Mouse (Mus musculus) lung, adult 2 months (tissue): ENCODE results near the gene Zfp169. TPM values are rescaled to one million over a fixed set of nuclear protein-coding genes. Genes with fewer than 3 reads are reported as not detected.

Experiments
- DNase-seq: peaks from one replicate; pipeline ENCODE4 v3.0.0; 2022
- H3K4me1 ChIP-seq: fragments of 200-500 bp; 2 replicates; pipeline ENCODE4 v1.6.1; 2011; ENCODE audit warnings: low read length; ENCODE audit not compliant: control insufficient read depth, insufficient read depth
- H3K4me3 ChIP-seq: fragments of 200-500 bp; replicated peaks from 2 replicates; pipeline ENCODE3; 2011; ENCODE audit warnings: low read depth, mild to moderate bottlenecking, control low read depth, low read length; ENCODE audit errors: extremely low read depth
- CTCF ChIP-seq: fragments of 200-500 bp; IDR thresholded peaks from 2 replicates; pipeline ENCODE4 v1.5.1; 2011; ENCODE audit warnings: mild to moderate bottlenecking, low read length, control low read depth; ENCODE audit not compliant: insufficient read depth
- POLR2A ChIP-seq: fragments of 200-500 bp; IDR thresholded peaks from 2 replicates; pipeline ENCODE4 v1.6.1; 2011; ENCODE audit warnings: low read depth, mild to moderate bottlenecking, control low read depth, low read length, borderline replicate concordance; ENCODE audit errors: extremely low read depth
- WGBS: fragments of 180-500 bp; shearing (Covaris S2); methylation state at CpG from one replicate; pipeline ENCODE4 v1.1.7; 2018; 5-methylcytosine and 5-hydroxymethylcytosine counted together
- polyA plus RNA-seq: library from polyadenylated mRNA; depleted of rRNA; stranded (reverse); fragments of >200 nt; gene quantifications from 2 replicates; pipeline ENCODE4 v1.2.3, GENCODE M21; 2012

The Zfp169 gene
- polyA plus RNA-seq, 1 experiment: 8.9 TPM

DNA sequence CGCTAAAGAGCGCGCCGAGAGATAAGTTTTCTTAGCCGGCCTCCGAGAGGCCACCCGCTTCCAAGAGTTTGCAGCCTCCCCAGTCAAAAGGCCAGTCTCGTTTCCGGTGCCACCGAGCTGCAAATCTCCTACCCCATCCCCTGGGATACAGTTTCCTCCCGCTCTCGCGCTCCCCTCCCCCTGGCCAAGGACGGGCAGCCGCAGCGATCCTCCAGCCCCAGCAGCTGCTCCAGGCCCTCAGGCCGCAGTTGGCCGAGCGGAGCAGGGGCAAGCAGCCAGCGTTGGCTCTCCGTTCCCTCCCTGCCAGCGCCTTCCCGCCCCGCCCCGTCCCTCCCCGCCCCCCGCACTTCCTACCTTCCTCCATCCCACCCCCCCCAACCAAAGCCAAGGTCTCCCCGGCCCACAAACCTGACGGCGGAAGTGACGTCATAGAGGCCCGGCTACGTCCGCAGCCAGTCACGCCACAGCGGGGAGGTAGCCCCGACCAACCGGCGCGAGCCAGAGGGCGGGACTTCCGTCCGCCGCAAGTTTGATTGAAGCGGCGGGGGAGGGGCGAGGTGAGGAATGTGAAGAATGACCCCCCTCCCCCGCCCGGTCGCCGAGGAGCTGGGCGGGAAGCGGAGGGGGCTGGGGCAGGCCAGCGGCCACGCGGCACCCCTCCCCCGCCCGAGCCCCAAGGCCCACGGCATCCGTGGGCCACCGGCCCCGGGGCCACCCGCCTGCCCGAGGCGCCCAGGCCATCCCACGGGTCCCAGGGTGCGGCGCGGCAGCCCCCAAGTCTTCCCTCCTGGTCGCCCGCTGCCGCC is 32.4 kb upstream of the Zfp169 start:
- Histone ChIP-seq H3K4me1 (peaks cover 11% of the 10 kb centered on the region), H3K4me3 (peak overlapping the region; percentile 99)
- DNase-seq: peak; percentile 92
- under 1% methylated on average over 58 of the region's 72 CpGs for WGBS
- TF ChIP-seq POLR2A: peak; percentile 58; the same call in 1 of the 2 replicates
- no peak for TF ChIP-seq CTCF

DNA sequence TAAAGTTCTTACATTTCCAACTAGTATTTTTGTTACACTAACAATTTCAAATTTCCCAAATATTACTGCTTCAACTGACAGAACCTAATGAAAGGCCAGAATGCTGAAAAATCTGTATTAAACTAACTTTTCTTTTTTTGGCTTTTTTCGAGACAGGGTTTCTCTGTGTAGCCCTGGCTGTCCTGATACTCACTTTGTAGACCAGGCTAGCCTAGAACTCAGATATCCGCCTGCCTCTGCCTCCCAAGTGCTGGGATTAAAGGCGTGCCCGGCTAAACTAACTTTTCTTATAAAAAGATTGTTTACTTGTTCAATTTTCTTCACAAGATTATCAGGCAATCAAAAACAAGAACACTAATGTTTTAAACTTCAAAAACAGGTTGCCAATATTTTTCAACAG is 31.6 kb upstream of the Zfp169 start:
- no peak for DNase-seq
- Histone ChIP-seq H3K4me3 (peak overlapping the region; percentile 99), H3K4me1 (peaks cover 18% of the 10 kb centered on the region)
- TF ChIP-seq CTCF: no peak
- TF ChIP-seq POLR2A: no peak
- 10% methylated on average over 4 of the region's 4 CpGs for WGBS

DNA sequence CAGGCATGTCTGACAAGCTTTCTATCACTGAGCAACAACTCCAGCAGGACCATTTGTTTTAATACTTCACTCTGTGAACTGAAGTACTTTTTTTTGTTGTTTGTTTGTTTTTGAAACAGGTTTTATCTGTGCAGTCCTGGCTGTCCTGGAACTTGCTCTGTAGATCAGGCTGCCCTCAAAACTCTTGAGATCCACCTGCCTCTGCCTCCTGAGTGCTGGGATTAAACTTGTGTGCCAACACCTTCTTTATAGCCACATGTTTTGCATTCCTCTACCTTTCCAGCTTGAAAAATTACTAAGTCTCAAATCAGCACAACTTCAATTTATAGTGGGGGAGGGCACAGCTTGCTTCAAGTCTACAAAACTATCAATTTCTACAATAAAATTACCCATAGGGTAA is 31.1 kb upstream of the Zfp169 start:
- Histone ChIP-seq H3K4me1 (peaks cover 21% of the 10 kb centered on the region), H3K4me3 (no peak overlapping the region)
- TF ChIP-seq POLR2A: no peak
- TF ChIP-seq CTCF: no peak
- DNase-seq: no peak

DNA sequence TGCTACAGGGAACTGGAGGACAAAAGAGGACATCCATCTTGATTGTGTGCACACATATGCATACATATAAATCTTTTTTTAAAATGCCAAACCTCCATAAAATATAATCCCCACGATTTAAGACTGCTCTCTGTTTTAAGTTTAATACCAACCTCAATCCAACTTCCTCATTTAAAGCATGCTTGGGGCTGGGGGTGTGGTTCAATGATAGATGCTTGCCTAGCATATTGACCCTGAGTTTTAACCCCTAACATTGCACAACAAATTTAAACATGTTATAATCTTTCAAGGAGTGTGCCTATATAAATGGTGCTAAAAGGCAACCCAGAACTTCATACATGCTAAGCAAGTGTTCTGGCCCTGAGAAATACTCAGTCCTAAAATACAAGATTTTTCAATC is 27.2 kb upstream of the Zfp169 start:
- no peak for DNase-seq
- H3K4me3 ChIP-seq: no peak overlapping the region
- 8% methylated on average over 1 of the region's 1 CpGs for WGBS
- peaks cover 23% of the 10 kb centered on the region for H3K4me1 ChIP-seq
- TF ChIP-seq CTCF: no peak
- TF ChIP-seq POLR2A: no peak

DNA sequence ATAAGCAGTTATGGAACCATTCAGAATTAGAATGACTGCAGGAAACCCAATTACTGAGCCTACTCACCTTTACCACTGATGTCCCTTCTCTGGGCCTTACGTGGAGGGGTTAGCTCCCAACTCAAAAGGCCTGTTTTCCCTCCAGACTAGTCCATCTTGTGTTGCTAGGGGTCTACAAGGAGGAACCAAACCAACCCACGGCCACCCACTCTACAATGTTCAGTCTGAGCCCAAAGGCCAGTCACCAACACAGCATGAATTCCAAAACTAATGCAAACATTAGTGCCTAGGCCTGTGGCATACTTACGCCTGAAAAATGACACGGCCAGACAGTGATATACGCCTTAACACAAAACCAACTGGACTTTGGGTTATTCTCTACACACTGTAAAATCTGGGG is 20.2 kb upstream of the Zfp169 start:
- H3K4me1 ChIP-seq: no peaks in the 10 kb centered on the region; the same call in none of the 2 replicates
- WGBS: 90% methylated on average over 5 of the region's 5 CpGs
- DNase-seq: no peak
- H3K4me3 ChIP-seq: no peak overlapping the region
- TF ChIP-seq POLR2A (no peak), CTCF (no peak)

DNA sequence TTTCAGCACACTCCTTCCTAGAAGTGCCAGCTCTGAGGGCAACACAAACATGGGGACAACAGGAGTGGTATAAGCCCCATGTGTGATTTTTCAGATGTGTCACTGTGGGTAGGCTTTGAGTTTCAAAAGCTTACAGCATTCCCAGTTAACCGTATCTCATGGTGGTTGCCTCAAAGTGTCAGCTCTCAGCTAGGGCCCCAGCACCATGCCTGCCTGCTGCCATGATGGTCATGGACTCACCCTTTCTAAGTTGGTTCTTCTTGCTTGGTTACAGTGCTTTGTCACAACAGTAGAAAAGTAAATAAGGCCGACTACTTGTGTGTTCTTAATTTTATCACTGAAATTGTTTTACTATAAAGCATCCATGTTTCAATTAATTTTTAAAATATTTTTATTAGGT is 18.2 kb upstream of the Zfp169 start:
- TF ChIP-seq POLR2A (no peak), CTCF (no peak)
- Histone ChIP-seq H3K4me1 (no peaks in the 10 kb centered on the region; the same call in 1 of the 2 replicates), H3K4me3 (no peak overlapping the region)
- no peak for DNase-seq
- 58% methylated on average over 2 of the region's 2 CpGs for WGBS

DNA sequence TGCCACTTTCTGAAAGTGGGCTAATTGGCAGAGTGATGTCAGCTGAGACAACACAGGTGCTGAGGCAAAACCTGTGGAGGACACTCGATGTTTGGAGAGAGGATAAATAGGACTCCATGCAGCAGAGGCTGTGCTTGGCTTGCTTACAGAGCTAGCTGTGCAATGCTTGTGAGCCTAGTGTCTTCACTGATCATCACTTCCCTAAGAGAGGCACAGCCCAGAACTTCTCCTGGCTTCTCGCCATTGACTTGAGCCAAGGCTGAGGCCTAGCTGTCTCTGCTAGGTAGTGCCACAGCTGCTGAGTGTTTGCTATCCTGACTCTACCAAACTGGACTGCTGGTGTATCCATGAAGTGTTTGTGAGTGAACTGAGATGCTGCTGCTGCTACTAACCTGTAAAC is 17.4 kb upstream of the Zfp169 start:
- H3K4me3 ChIP-seq: no peak overlapping the region
- no peaks in the 10 kb centered on the region; the same call in 1 of the 2 replicates for H3K4me1 ChIP-seq
- 37% methylated on average over 2 of the region's 2 CpGs for WGBS
- no peak for TF ChIP-seq CTCF
- no peak for TF ChIP-seq POLR2A
- DNase-seq: no peak

DNA sequence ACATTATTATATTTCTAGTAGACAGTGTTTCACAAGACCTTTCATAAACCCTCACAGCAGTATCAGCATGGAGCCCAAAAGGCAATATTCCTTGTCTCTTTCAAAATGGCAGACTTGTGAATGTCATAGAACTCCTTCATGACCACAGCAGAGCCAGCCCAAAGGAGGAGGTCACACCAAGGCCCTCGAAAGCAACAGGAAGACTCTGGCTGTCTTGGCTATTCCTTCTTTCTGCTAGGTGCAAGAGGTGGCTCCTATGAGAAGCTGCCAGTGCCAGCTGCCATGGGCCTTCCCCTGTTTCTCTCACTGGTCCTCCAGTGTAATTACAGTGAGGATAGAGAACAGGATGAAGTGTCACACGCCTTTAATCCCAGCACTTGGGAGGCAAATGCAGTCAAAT is 15.8 kb upstream of the Zfp169 start:
- no peaks in the 10 kb centered on the region; the same call in 1 of the 2 replicates for H3K4me1 ChIP-seq
- no peak for DNase-seq
- 37% methylated on average over 2 of the region's 2 CpGs for WGBS
- TF ChIP-seq CTCF: no peak
- no peak for TF ChIP-seq POLR2A
- H3K4me3 ChIP-seq: no peak overlapping the region

DNA sequence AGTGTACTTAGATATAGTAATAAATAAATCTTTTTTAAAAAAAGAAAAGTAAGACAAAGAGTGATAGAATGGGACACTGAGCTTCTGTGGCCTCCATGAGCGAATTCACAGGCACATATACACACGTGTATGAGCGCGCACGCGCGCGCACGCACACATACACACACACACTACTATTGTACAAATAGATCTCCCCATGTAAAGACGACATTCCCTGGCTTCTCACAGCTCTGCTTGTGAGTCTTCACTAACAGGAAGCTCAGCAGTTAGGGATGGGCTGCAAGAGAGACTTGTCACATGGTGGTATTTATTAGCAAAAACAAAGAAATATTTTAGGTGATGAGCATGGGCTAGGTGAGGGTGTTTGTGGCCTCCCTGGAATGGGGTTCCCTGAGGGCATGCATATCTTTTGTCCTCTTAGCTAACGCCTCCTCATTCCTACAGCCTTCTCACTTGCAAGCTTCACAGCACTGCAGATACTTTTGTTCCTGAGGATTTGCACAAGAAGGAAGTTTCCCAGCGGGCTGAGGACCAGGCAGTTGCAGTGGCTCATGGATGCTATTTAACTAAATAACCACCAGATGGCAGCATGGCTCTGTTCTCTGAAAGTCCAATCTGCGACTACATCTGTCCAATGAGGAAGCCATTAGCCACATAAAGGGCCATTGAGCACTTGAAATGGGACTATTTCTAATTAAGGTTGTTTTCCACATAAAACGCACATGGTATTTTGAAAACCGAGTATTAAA is 15.0 kb upstream of the Zfp169 start:
- TF ChIP-seq CTCF (peak; percentile 72), POLR2A (no peak)
- DNase-seq: peak; percentile 34
- WGBS: 54% methylated on average over 15 of the region's 15 CpGs
- Histone ChIP-seq H3K4me1 (no peaks in the 10 kb centered on the region), H3K4me3 (no peak overlapping the region)
